Mouse (Mus musculus) liver, embryonic 14.5 days (tissue): ENCODE measurements around the gene Rftn1. TPM values are rescaled to one million over a fixed set of nuclear protein-coding genes. Genes with fewer than 3 reads are reported as not detected.

Experiments used
- ATAC-seq: fragments of 200-750 bp; cut with Nextera tagmentation; 2 replicates; pipeline ENCODE4 v1.8.0; 2017; ENCODE audit warnings: moderate number of reproducible peaks, mild to moderate bottlenecking, moderate library complexity; ENCODE audit not compliant: insufficient read depth
- DNase-seq, 3 experiments: peaks; one replicate each; pipeline ENCODE4 v3.0.0-alpha.2; 2012 to 2013; ENCODE audit warnings: low read depth in 3 of 3, low spot score in 3 of 3
- H3K27ac ChIP-seq: fragments of 300-500 bp; sonication (generic); 2 replicates; pipeline ENCODE4 v1.5.1; 2014; ENCODE audit warnings: moderate library complexity, mild to moderate bottlenecking, control low read depth, inconsistent platforms
- H3K27me3 ChIP-seq: fragments of 300-500 bp; sonication (generic); 2 replicates; pipeline ENCODE4 v1.6.1; 2014; ENCODE audit warnings: mild to moderate bottlenecking, low read length, moderate library complexity; ENCODE audit not compliant: control insufficient read depth, insufficient read depth
- H3K36me3 ChIP-seq: fragments of 300-500 bp; sonication (generic); replicated peaks from 2 replicates; pipeline ENCODE4 v1.6.1; 2014; ENCODE audit warnings: low read depth; ENCODE audit not compliant: control insufficient read depth, insufficient read depth
- H3K4me1 ChIP-seq, 2 experiments: fragments of 200-500 bp in 1 of 2; fragments of 300-500 bp in 1 of 2; sonication (generic) in 1 of 2; replicated peaks; 2 replicates each; pipeline ENCODE4 v1.6.1; 2012 to 2014; ENCODE audit warnings: antibody characterized with exemption in 1 of 2, inconsistent platforms in 1 of 2, low read length in 1 of 2; ENCODE audit not compliant: control insufficient read depth in 2 of 2, insufficient read depth in 2 of 2
- H3K4me2 ChIP-seq: fragments of 300-500 bp; sonication (generic); 2 replicates; pipeline ENCODE4 v1.6.1; 2014; ENCODE audit warnings: low read depth, mild to moderate bottlenecking, control low read depth, moderate library complexity
- H3K4me3 ChIP-seq, 2 experiments: fragments of 200-500 bp in 1 of 2; fragments of 300-500 bp in 1 of 2; sonication (generic) in 1 of 2; 2 replicates each; pipeline ENCODE4 v1.5.1; 2012 to 2014; ENCODE audit warnings: low read depth in 2 of 2, low read length in 2 of 2, mild to moderate bottlenecking in 2 of 2, control low read depth in 1 of 2, inconsistent platforms in 1 of 2, moderate library complexity in 1 of 2; ENCODE audit not compliant: insufficient read depth in 1 of 2
- H3K9ac ChIP-seq: fragments of 300-500 bp; sonication (generic); replicated peaks from 2 replicates; pipeline ENCODE4 v1.6.1; 2014; ENCODE audit warnings: mild to moderate bottlenecking, control low read depth, moderate library complexity
- H3K9me3 ChIP-seq: fragments of 300-500 bp; sonication (generic); 2 replicates; pipeline ENCODE4 v1.6.1; 2016; ENCODE audit warnings: low read length, mixed read lengths; ENCODE audit not compliant: control insufficient read depth
- CTCF ChIP-seq: IDR thresholded peaks from 2 replicates; pipeline ENCODE4 v1.5.1; 2016; ENCODE audit warnings: antibody characterized with exemption, low read depth, control low read depth
- EP300 ChIP-seq: IDR thresholded peaks from 2 replicates; pipeline ENCODE4 v1.6.1; 2016; ENCODE audit warnings: antibody characterized with exemption, low read depth
- WGBS: fragments of 180-500 bp; shearing (Covaris S2); extraction: QIAGEN DNeasy Blood & Tissue Kit; methylation state at CpG from one replicate; pipeline ENCODE4 v1.1.7; 2014; ENCODE audit not compliant: insufficient replicate concordance; 5-methylcytosine and 5-hydroxymethylcytosine counted together
- polyA plus RNA-seq, 2 experiments: library from polyadenylated mRNA; depleted of rRNA in 1 of 2; stranded (reverse) in 1 of 2; unstranded in 1 of 2; fragments of >200 nt; fragmentation: Nextera tagmentation in 1 of 2; extraction: Ambion mirVana in 1 of 2; gene quantifications; 2 replicates each; pipeline versions ENCODE4 v1.2.1 to v1.2.3; 2012 to 2014

Gene Rftn1
- polyA plus RNA-seq, 2 experiments: 2.2 to 3.2 TPM

DNA sequence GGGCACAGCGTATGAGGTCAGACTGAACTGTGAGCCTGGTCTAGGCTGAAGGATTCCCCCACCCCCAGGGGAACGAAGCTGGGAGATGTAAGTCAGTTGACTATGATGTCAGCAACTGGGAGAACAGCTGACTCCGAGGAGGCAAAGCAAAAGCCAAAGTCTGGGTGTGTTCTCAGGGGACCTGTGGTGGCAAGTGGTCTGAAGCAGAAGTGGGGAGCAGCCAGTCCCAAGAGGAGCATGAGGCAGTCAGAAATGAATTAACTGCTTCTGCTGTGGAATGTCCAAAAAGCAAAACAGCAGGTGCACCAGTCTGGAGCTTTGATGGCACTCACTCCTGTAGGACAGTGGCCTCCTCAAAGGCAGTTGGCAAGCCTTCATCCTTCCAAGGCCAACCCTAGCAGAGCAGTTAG lies 7.9 kb downstream of the Rftn1 start:
- Histone ChIP-seq H3K27me3 (no peaks in the 10 kb centered on the region), H3K9ac (no peak overlapping the region), H3K36me3 (no peaks in the 10 kb centered on the region), H3K27ac (no peak overlapping the region), H3K9me3 (no peaks in the 10 kb centered on the region), H3K4me3 (no peak overlapping the region), H3K4me1 (no peaks in the 10 kb centered on the region), H3K4me2 (no peak overlapping the region)
- DNase-seq (no peak), ATAC-seq (no peak)
- no peak for TF ChIP-seq EP300
- TF ChIP-seq CTCF: no peak
- WGBS: 48% methylated on average over 3 of the region's 3 CpGs

DNA sequence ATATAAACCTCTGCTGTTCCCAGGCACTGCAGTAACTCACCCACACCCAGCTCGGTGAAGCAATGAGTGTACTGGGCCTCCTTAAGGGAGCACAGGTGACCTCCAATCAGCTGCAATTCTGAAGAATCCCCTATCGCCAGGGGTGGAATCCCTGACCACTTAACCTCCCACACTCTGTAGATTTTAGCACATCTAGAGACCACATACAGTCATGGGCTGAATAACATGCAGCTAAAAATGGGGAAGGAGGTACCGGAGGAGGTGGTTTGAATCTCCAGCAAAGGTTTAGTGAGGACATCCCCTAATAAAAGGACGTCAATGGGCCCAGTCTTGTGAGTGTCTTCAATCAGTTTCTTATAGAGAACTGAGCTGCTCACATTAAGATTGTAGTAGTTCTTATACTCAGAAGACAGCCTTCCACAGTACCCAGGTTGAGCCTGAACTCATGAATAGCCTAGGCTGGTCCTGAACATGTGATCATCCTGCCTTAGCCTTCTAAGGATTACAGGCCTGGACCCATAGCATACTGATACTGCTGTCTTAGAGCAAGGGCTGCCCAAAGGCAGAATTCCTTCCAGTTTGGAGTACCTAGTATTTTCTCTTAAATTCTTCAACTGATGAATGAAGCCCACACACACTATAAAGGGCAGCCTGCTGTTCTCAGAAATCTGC lies 9.4 kb downstream of the Rftn1 start:
- Histone ChIP-seq H3K27me3 (no peaks in the 10 kb centered on the region), H3K9me3 (no peaks in the 10 kb centered on the region), H3K27ac (no peak overlapping the region), H3K9ac (no peak overlapping the region), H3K36me3 (no peaks in the 10 kb centered on the region), H3K4me1 (no peaks in the 10 kb centered on the region), H3K4me2 (no peak overlapping the region), H3K4me3 (no peak overlapping the region)
- DNase-seq (no peak), ATAC-seq (no peak)
- WGBS: 60% methylated on average over 4 of the region's 4 CpGs
- no peak for TF ChIP-seq CTCF
- TF ChIP-seq EP300: no peak

- peaks cover 0 to 4% of the 10 kb centered on the region in 2 experiments; a peak in 2 of 4 replicates for H3K4me1 ChIP-seq
- no peak overlapping the region for H3K4me2 ChIP-seq
- no peaks in the 10 kb centered on the region for H3K9me3 ChIP-seq
- no peak overlapping the region for H3K9ac ChIP-seq
- 74% methylated on average over 3 of the region's 3 CpGs for WGBS
- H3K27me3 ChIP-seq: no peaks in the 10 kb centered on the region
- ATAC-seq: no peak
- TF ChIP-seq EP300 (no peak), CTCF (no peak)
- H3K4me3 ChIP-seq: no peak overlapping the region
- H3K36me3 ChIP-seq: no peaks in the 10 kb centered on the region
- H3K27ac ChIP-seq: no peak overlapping the region
- DNase-seq: no peak
Measured at GRCm38 (mm10) chr17:50173776-50174175, 16.7 kb downstream of the Rftn1 start.

DNA sequence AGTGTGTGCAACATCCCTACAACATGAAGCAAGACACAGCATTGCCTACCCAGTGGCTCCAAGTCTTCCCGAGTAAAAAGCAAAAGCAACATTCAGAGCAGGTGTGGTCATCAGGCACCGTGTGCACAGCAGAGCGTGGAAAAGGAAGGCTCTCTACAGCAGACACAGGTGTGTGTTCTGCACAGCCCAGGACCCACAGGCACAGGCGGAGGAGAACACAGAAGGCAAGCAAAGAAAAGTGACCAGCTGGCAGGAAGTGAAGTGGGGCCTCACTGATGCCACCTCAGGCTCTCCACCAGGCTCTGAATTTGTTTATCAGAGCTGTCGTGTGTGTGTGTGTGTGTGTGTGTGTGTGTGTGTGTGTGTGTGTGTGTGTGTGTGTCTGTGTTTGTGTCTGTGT lies 17.1 kb downstream of the Rftn1 start:
- H3K4me2 ChIP-seq: no peak overlapping the region
- no peaks in the 10 kb centered on the region for H3K27me3 ChIP-seq
- no peaks in the 10 kb centered on the region for H3K9me3 ChIP-seq
- ATAC-seq (no peak), DNase-seq (no peak)
- 75% methylated on average over 5 of the region's 5 CpGs for WGBS
- no peak for TF ChIP-seq EP300
- TF ChIP-seq CTCF: no peak
- H3K4me3 ChIP-seq: no peak overlapping the region
- no peaks in the 10 kb centered on the region for H3K36me3 ChIP-seq
- peaks cover 0 to 4% of the 10 kb centered on the region in 2 experiments; a peak in 2 of 4 replicates for H3K4me1 ChIP-seq
- no peak overlapping the region for H3K9ac ChIP-seq
- no peak overlapping the region for H3K27ac ChIP-seq

- no peak for ATAC-seq
- H3K27me3 ChIP-seq: no peaks in the 10 kb centered on the region
- H3K4me1 ChIP-seq: peaks cover 0 to 4% of the 10 kb centered on the region in 2 experiments; a peak in 2 of 4 replicates
- DNase-seq: no peak
- no peak overlapping the region for H3K4me3 ChIP-seq
- TF ChIP-seq CTCF (no peak), EP300 (no peak)
- no peak overlapping the region for H3K4me2 ChIP-seq
- no peaks in the 10 kb centered on the region for H3K36me3 ChIP-seq
- no peak overlapping the region for H3K9ac ChIP-seq
- 84% methylated on average over 6 of the region's 6 CpGs for WGBS
- no peak overlapping the region for H3K27ac ChIP-seq
- no peaks in the 10 kb centered on the region for H3K9me3 ChIP-seq
Measured at GRCm38 (mm10) chr17:50172795-50173194, 17.7 kb downstream of the Rftn1 start.
